Mouse (Mus musculus) spleen, adult 2 months (tissue): Measurements from ENCODE around the gene Yars.

ENCODE experiments used
- CTCF ChIP-seq: fragments of 200-500 bp; IDR thresholded peaks from 2 replicates; pipeline ENCODE4 v1.5.1; 2011; ENCODE audit warnings: mild to moderate bottlenecking, inconsistent platforms; ENCODE audit not compliant: insufficient read depth, insufficient read length, insufficient replicate concordance; ENCODE audit errors: extremely low read depth
- POLR2A ChIP-seq: fragments of 200-500 bp; IDR thresholded peaks from 2 replicates; pipeline ENCODE4 v1.6.1; 2011; ENCODE audit warnings: low read depth, low read length, inconsistent platforms

GRCm38 (mm10) chr4:129157541-129157940 lies 32.0 kb upstream of the Yars start:
- TF ChIP-seq POLR2A, result no peak
- TF ChIP-seq CTCF, result no peak
